Mouse (Mus musculus): ENCODE measurements around the gene Nfkb1. TPM values are rescaled to one million over a fixed set of nuclear protein-coding genes. Genes with fewer than 3 reads are reported as not detected.

Gene Nfkb1
- total RNA-seq, 4 experiments from 2014 or later = 55.7 to 60.5 (median 58.6) TPM

- no peak for DNase-seq
Observed at GRCm38 (mm10) chr3:135699523-135700264, 8.3 kb upstream of the Nfkb1 start.

GRCm38 (mm10) chr3:135698466-135698975, 7.2 kb upstream of the Nfkb1 start:
- DNase-seq = no peak

GRCm38 (mm10) chr3:135696262-135696661, 4.9 kb upstream of the Nfkb1 start:
- DNase-seq = no peak

GRCm38 (mm10) chr3:135692999-135693398, 1.7 kb upstream of the Nfkb1 start:
- peak; percentile 67 for DNase-seq

- DNase-seq = peak; percentile 40
Observed at GRCm38 (mm10) chr3:135690568-135691190, 668 bp downstream of the Nfkb1 start.

- no peak for DNase-seq
Observed at GRCm38 (mm10) chr3:135689773-135690567, 1.4 kb downstream of the Nfkb1 start.

- DNase-seq = no peak
Observed at GRCm38 (mm10) chr3:135688970-135689772, 2.2 kb downstream of the Nfkb1 start.

GRCm38 (mm10) chr3:135687965-135688364, 3.4 kb downstream of the Nfkb1 start:
- DNase-seq = no peak

GRCm38 (mm10) chr3:135686419-135686818, 4.9 kb downstream of the Nfkb1 start:
- DNase-seq = no peak

- DNase-seq = no peak
Observed at GRCm38 (mm10) chr3:135683275-135683674, 8.1 kb downstream of the Nfkb1 start.

GRCm38 (mm10) chr3:135682240-135682639, 9.1 kb downstream of the Nfkb1 start:
- no peak for DNase-seq

GRCm38 (mm10) chr3:135681272-135681783, 10.0 kb downstream of the Nfkb1 start:
- DNase-seq = no peak

- DNase-seq = peak; percentile 49
Observed at GRCm38 (mm10) chr3:135680213-135680843, 11.0 kb downstream of the Nfkb1 start.

- no peak for DNase-seq
Observed at GRCm38 (mm10) chr3:135677064-135677463, 14.3 kb downstream of the Nfkb1 start.

GRCm38 (mm10) chr3:135676364-135676763, 15.0 kb downstream of the Nfkb1 start:
- DNase-seq = no peak

- no peak for DNase-seq
Observed at GRCm38 (mm10) chr3:135675480-135675879, 15.9 kb downstream of the Nfkb1 start.

- no peak for DNase-seq
Observed at GRCm38 (mm10) chr3:135674716-135675392, 16.5 kb downstream of the Nfkb1 start.

- DNase-seq = no peak
Observed at GRCm38 (mm10) chr3:135673695-135674094, 17.7 kb downstream of the Nfkb1 start.

- no peak for DNase-seq
Observed at GRCm38 (mm10) chr3:135673041-135673440, 18.3 kb downstream of the Nfkb1 start.

GRCm38 (mm10) chr3:135672135-135672534, 19.2 kb downstream of the Nfkb1 start:
- DNase-seq = no peak

- DNase-seq = no peak
Observed at GRCm38 (mm10) chr3:135670869-135671268, 20.5 kb downstream of the Nfkb1 start.
